Mouse (Mus musculus): ENCODE data around the gene Nr1h2. TPM values are rescaled to one million over a fixed set of nuclear protein-coding genes. Genes with fewer than 3 reads are reported as not detected.

Nr1h2 gene
- total RNA-seq, 2 experiments from 2014 or later: 81.4 to 105 TPM

Other genes starting within 250 kb of the Nr1h2 start
- gene Clec11a, start 247.0 kb downstream of the Nr1h2 start, total RNA-seq (2015; ENCODE audit: low replicate concordance): 2.5 TPM in 1 of 2 replicates, not detected in the other
- gene Clec11a, start 247.0 kb downstream of the Nr1h2 start, total RNA-seq (2017; ENCODE audit: low replicate concordance): not detected in 2 replicates
- gene Shank1, start 243.7 kb downstream of the Nr1h2 start, total RNA-seq (2015; ENCODE audit: low replicate concordance): not detected in 2 replicates
- under 0.01 and 0.23 TPM in 2 replicates for gene Shank1, start 243.7 kb downstream of the Nr1h2 start, total RNA-seq (2017; ENCODE audit: low replicate concordance)
- gene Syt3, start 169.8 kb downstream of the Nr1h2 start, total RNA-seq (2015; ENCODE audit: low replicate concordance): not detected in 2 replicates
- not detected in 2 replicates for gene Syt3, start 169.8 kb downstream of the Nr1h2 start, total RNA-seq (2017; ENCODE audit: low replicate concordance)
- gene 1700008O03Rik, start 168.1 kb downstream of the Nr1h2 start, total RNA-seq (2015; ENCODE audit: low replicate concordance): not detected in 2 replicates
- not detected in 2 replicates for gene 1700008O03Rik, start 168.1 kb downstream of the Nr1h2 start, total RNA-seq (2017; ENCODE audit: low replicate concordance)
- gene Lrrc4b, start 124.9 kb downstream of the Nr1h2 start, total RNA-seq (2015; ENCODE audit: low replicate concordance): not detected in 2 replicates
- not detected in 2 replicates for gene Lrrc4b, start 124.9 kb downstream of the Nr1h2 start, total RNA-seq (2017; ENCODE audit: low replicate concordance)
- not detected in 2 replicates for gene Aspdh, start 88.6 kb downstream of the Nr1h2 start, total RNA-seq (2015; ENCODE audit: low replicate concordance)
- gene Aspdh, start 88.6 kb downstream of the Nr1h2 start, total RNA-seq (2017; ENCODE audit: low replicate concordance): 1.4 TPM in 1 of 2 replicates, not detected in the other
- gene Josd2, start 86.0 kb downstream of the Nr1h2 start, total RNA-seq (2015; ENCODE audit: low replicate concordance): 130 and 183 TPM in 2 replicates
- 122 and 124 TPM in 2 replicates for gene Josd2, start 86.0 kb downstream of the Nr1h2 start, total RNA-seq (2017; ENCODE audit: low replicate concordance)
- gene Emc10, start 57.4 kb downstream of the Nr1h2 start, total RNA-seq (2015; ENCODE audit: low replicate concordance): 81.7 and 90.1 TPM in 2 replicates
- gene Emc10, start 57.4 kb downstream of the Nr1h2 start, total RNA-seq (2017; ENCODE audit: low replicate concordance): 43.7 and 56.1 TPM in 2 replicates
- gene Fam71e1, start 57.4 kb downstream of the Nr1h2 start, total RNA-seq (2015; ENCODE audit: low replicate concordance): not detected in 2 replicates
- gene Fam71e1, start 57.4 kb downstream of the Nr1h2 start, total RNA-seq (2017; ENCODE audit: low replicate concordance): not detected in 2 replicates
- 1.3 TPM in 1 of 2 replicates, not detected in the other for gene Mybpc2, start 29.3 kb downstream of the Nr1h2 start, total RNA-seq (2015; ENCODE audit: low replicate concordance)
- gene Mybpc2, start 29.3 kb downstream of the Nr1h2 start, total RNA-seq (2017; ENCODE audit: low replicate concordance): not detected in 2 replicates
- gene Spib, start 21.9 kb downstream of the Nr1h2 start, total RNA-seq (2015; ENCODE audit: low replicate concordance): 24.3 and 27.0 TPM in 2 replicates
- 15.3 and 17.3 TPM in 2 replicates for gene Spib, start 21.9 kb downstream of the Nr1h2 start, total RNA-seq (2017; ENCODE audit: low replicate concordance)
- gene Pold1, start 5.1 kb downstream of the Nr1h2 start, total RNA-seq (2015; ENCODE audit: low replicate concordance): 62.9 and 75.7 TPM in 2 replicates
- gene Pold1, start 5.1 kb downstream of the Nr1h2 start, total RNA-seq (2017; ENCODE audit: low replicate concordance): 39.6 and 53.8 TPM in 2 replicates
- gene Napsa, start 18.4 kb upstream of the Nr1h2 start, total RNA-seq (2015; ENCODE audit: low replicate concordance): 55.5 and 84.3 TPM in 2 replicates
- gene Napsa, start 18.4 kb upstream of the Nr1h2 start, total RNA-seq (2017; ENCODE audit: low replicate concordance): 12.2 and 12.7 TPM in 2 replicates
- not detected in 2 replicates for gene Kcnc3, start 36.7 kb upstream of the Nr1h2 start, total RNA-seq (2015; ENCODE audit: low replicate concordance)
- not detected in 2 replicates for gene Kcnc3, start 36.7 kb upstream of the Nr1h2 start, total RNA-seq (2017; ENCODE audit: low replicate concordance)
- not detected in 2 replicates for gene Myh14, start 116.9 kb upstream of the Nr1h2 start, total RNA-seq (2015; ENCODE audit: low replicate concordance)
- gene Myh14, start 116.9 kb upstream of the Nr1h2 start, total RNA-seq (2017; ENCODE audit: low replicate concordance): 0.08 TPM in 1 of 2 replicates, not detected in the other
- not detected in 2 replicates for gene Izumo2, start 154.8 kb upstream of the Nr1h2 start, total RNA-seq (2015; ENCODE audit: low replicate concordance)
- not detected in 2 replicates for gene Izumo2, start 154.8 kb upstream of the Nr1h2 start, total RNA-seq (2017; ENCODE audit: low replicate concordance)
- gene Vrk3, start 194.5 kb upstream of the Nr1h2 start, total RNA-seq (2015; ENCODE audit: low replicate concordance): 36.0 and 58.7 TPM in 2 replicates
- gene Vrk3, start 194.5 kb upstream of the Nr1h2 start, total RNA-seq (2017; ENCODE audit: low replicate concordance): 23.4 and 41.2 TPM in 2 replicates
- gene Zfp473, start 197.1 kb upstream of the Nr1h2 start, total RNA-seq (2015; ENCODE audit: low replicate concordance): 1.1 and 4.6 TPM in 2 replicates
- 3.3 and 11.9 TPM in 2 replicates for gene Zfp473, start 197.1 kb upstream of the Nr1h2 start, total RNA-seq (2017; ENCODE audit: low replicate concordance)